Mouse (Mus musculus): Measurements from ENCODE around the gene Hexa. TPM values are rescaled to one million over a fixed set of nuclear protein-coding genes. Genes with fewer than 3 reads are reported as not detected.

The Hexa gene
- polyA plus RNA-seq (2015; fragmentation: Nextera tagmentation; extraction: Ambion mirVana), result 60.4 and 62.4 TPM in 2 replicates

- Histone ChIP-seq H3K9ac (ENCODE audit: low read depth, low read length) (peak within 1 kb of the TSS; percentile 79), H3K9me3 (replicated peaks; ENCODE audit: control insufficient read depth, low read length, poor library complexity, severe bottlenecking) (no peaks in the 10 kb centered on the region), H3K27ac (ENCODE audit: low read length) (peak within 1 kb of the TSS; percentile 34), H3K4me2 (ENCODE audit: low read length) (peak within 1 kb of the TSS; percentile 73), H3K4me1 (ENCODE audit: control insufficient read depth, insufficient read depth, low read length) (peaks cover 23% of the 10 kb centered on the region), H3K27me3 (ENCODE audit: control insufficient read depth, insufficient read depth, low read depth, low read length) (no peaks in the 10 kb centered on the region), H3K36me3 (ENCODE audit: control insufficient read depth, insufficient read depth, low read length) (no peaks in the 10 kb centered on the region), H3K4me3 (ENCODE audit: low read depth, low read length) (peak within 1 kb of the TSS; percentile 73)
- WGBS, result 2% methylated on average over 52 of the region's 55 CpGs
- ATAC-seq, result peak; percentile 94
These were observed at the start of gene Hexa, which contains the start of gene Tmem202 for GRCm38 (mm10) chr9:59539441-59540137. TSS of gene Hexa (plus strand) at chr9:59539540. TSS of gene Tmem202 (minus strand) at chr9:59539847.

- 78% methylated on average over 1 of the region's 1 CpGs for WGBS
- H3K4me3 ChIP-seq (ENCODE audit: low read depth, low read length), result no peak overlapping the region
- no peaks in the 10 kb centered on the region for H3K27me3 ChIP-seq (ENCODE audit: control insufficient read depth, insufficient read depth, low read depth, low read length)
- no peak overlapping the region for H3K9ac ChIP-seq (ENCODE audit: low read depth, low read length)
- ATAC-seq, result no peak
- H3K27ac ChIP-seq (ENCODE audit: low read length), result no peak overlapping the region
- no peaks in the 10 kb centered on the region for H3K9me3 ChIP-seq (replicated peaks; ENCODE audit: control insufficient read depth, low read length, poor library complexity, severe bottlenecking)
- no peak overlapping the region for H3K4me2 ChIP-seq (ENCODE audit: low read length)
- H3K36me3 ChIP-seq (ENCODE audit: control insufficient read depth, insufficient read depth, low read length), result no peaks in the 10 kb centered on the region
- H3K4me1 ChIP-seq (ENCODE audit: control insufficient read depth, insufficient read depth, low read length), result no peaks in the 10 kb centered on the region
These were observed 31.2 kb upstream of the Hexa start for GRCm38 (mm10) chr9:59508146-59508545.

GRCm38 (mm10) chr9:59512381-59512780 lies 27.0 kb upstream of the Hexa start:
- WGBS, result 50% methylated on average over 4 of the region's 4 CpGs
- no peaks in the 10 kb centered on the region for H3K36me3 ChIP-seq (ENCODE audit: control insufficient read depth, insufficient read depth, low read length)
- no peak overlapping the region for H3K4me3 ChIP-seq (ENCODE audit: low read depth, low read length)
- no peaks in the 10 kb centered on the region for H3K27me3 ChIP-seq (ENCODE audit: control insufficient read depth, insufficient read depth, low read depth, low read length)
- H3K4me2 ChIP-seq (ENCODE audit: low read length), result no peak overlapping the region
- H3K4me1 ChIP-seq (ENCODE audit: control insufficient read depth, insufficient read depth, low read length), result no peaks in the 10 kb centered on the region
- no peaks in the 10 kb centered on the region for H3K9me3 ChIP-seq (replicated peaks; ENCODE audit: control insufficient read depth, low read length, poor library complexity, severe bottlenecking)
- H3K27ac ChIP-seq (ENCODE audit: low read length), result no peak overlapping the region
- no peak overlapping the region for H3K9ac ChIP-seq (ENCODE audit: low read depth, low read length)
- no peak for ATAC-seq

GRCm38 (mm10) chr9:59515069-59515468 lies 24.3 kb upstream of the Hexa start:
- 71% methylated on average over 3 of the region's 3 CpGs for WGBS

GRCm38 (mm10) chr9:59517127-59517526 lies 22.2 kb upstream of the Hexa start:
- Histone ChIP-seq H3K27ac (ENCODE audit: low read length) (no peak overlapping the region), H3K9me3 (replicated peaks; ENCODE audit: control insufficient read depth, low read length, poor library complexity, severe bottlenecking) (no peaks in the 10 kb centered on the region), H3K9ac (ENCODE audit: low read depth, low read length) (no peak overlapping the region), H3K36me3 (ENCODE audit: control insufficient read depth, insufficient read depth, low read length) (no peaks in the 10 kb centered on the region), H3K27me3 (ENCODE audit: control insufficient read depth, insufficient read depth, low read depth, low read length) (no peaks in the 10 kb centered on the region), H3K4me1 (ENCODE audit: control insufficient read depth, insufficient read depth, low read length) (no peaks in the 10 kb centered on the region), H3K4me2 (ENCODE audit: low read length) (no peak overlapping the region), H3K4me3 (ENCODE audit: low read depth, low read length) (no peak overlapping the region)
- ATAC-seq, result no peak
- 63% methylated on average over 7 of the region's 7 CpGs for WGBS

More at GRCm38 (mm10) chr9:59515069-59515468, 24.3 kb upstream of the Hexa start:
- Histone ChIP-seq H3K27me3 (ENCODE audit: control insufficient read depth, insufficient read depth, low read depth, low read length) (no peaks in the 10 kb centered on the region), H3K4me2 (ENCODE audit: low read length) (no peak overlapping the region), H3K27ac (ENCODE audit: low read length) (no peak overlapping the region), H3K9ac (ENCODE audit: low read depth, low read length) (no peak overlapping the region), H3K4me1 (ENCODE audit: control insufficient read depth, insufficient read depth, low read length) (no peaks in the 10 kb centered on the region), H3K36me3 (ENCODE audit: control insufficient read depth, insufficient read depth, low read length) (no peaks in the 10 kb centered on the region), H3K4me3 (ENCODE audit: low read depth, low read length) (no peak overlapping the region), H3K9me3 (replicated peaks; ENCODE audit: control insufficient read depth, low read length, poor library complexity, severe bottlenecking) (no peaks in the 10 kb centered on the region)
- no peak for ATAC-seq

GRCm38 (mm10) chr9:59518976-59519375 lies 20.4 kb upstream of the Hexa start:
- no peak overlapping the region for H3K4me2 ChIP-seq (ENCODE audit: low read length)
- 73% methylated on average over 5 of the region's 5 CpGs for WGBS
- no peak overlapping the region for H3K27ac ChIP-seq (ENCODE audit: low read length)
- H3K4me1 ChIP-seq (ENCODE audit: control insufficient read depth, insufficient read depth, low read length), result no peaks in the 10 kb centered on the region
- H3K27me3 ChIP-seq (ENCODE audit: control insufficient read depth, insufficient read depth, low read depth, low read length), result no peaks in the 10 kb centered on the region
- H3K4me3 ChIP-seq (ENCODE audit: low read depth, low read length), result no peak overlapping the region
- ATAC-seq, result no peak
- no peaks in the 10 kb centered on the region for H3K9me3 ChIP-seq (replicated peaks; ENCODE audit: control insufficient read depth, low read length, poor library complexity, severe bottlenecking)
- H3K9ac ChIP-seq (ENCODE audit: low read depth, low read length), result no peak overlapping the region
- H3K36me3 ChIP-seq (ENCODE audit: control insufficient read depth, insufficient read depth, low read length), result no peaks in the 10 kb centered on the region

- ATAC-seq, result no peak
- no peak overlapping the region for H3K27ac ChIP-seq (ENCODE audit: low read length)
- H3K4me3 ChIP-seq (ENCODE audit: low read depth, low read length), result no peak overlapping the region
- H3K4me2 ChIP-seq (ENCODE audit: low read length), result no peak overlapping the region
- no peaks in the 10 kb centered on the region for H3K9me3 ChIP-seq (replicated peaks; ENCODE audit: control insufficient read depth, low read length, poor library complexity, severe bottlenecking)
- WGBS, result 78% methylated on average over 2 of the region's 2 CpGs
- H3K9ac ChIP-seq (ENCODE audit: low read depth, low read length), result no peak overlapping the region
- no peaks in the 10 kb centered on the region for H3K27me3 ChIP-seq (ENCODE audit: control insufficient read depth, insufficient read depth, low read depth, low read length)
- H3K36me3 ChIP-seq (ENCODE audit: control insufficient read depth, insufficient read depth, low read length), result no peaks in the 10 kb centered on the region
- H3K4me1 ChIP-seq (ENCODE audit: control insufficient read depth, insufficient read depth, low read length), result no peaks in the 10 kb centered on the region
These were observed 19.9 kb upstream of the Hexa start for GRCm38 (mm10) chr9:59519396-59519795.

- 75% methylated on average over 4 of the region's 4 CpGs for WGBS
- Histone ChIP-seq H3K4me3 (ENCODE audit: low read depth, low read length) (no peak overlapping the region), H3K9me3 (replicated peaks; ENCODE audit: control insufficient read depth, low read length, poor library complexity, severe bottlenecking) (no peaks in the 10 kb centered on the region), H3K9ac (ENCODE audit: low read depth, low read length) (no peak overlapping the region), H3K27ac (ENCODE audit: low read length) (no peak overlapping the region), H3K36me3 (ENCODE audit: control insufficient read depth, insufficient read depth, low read length) (no peaks in the 10 kb centered on the region), H3K4me1 (ENCODE audit: control insufficient read depth, insufficient read depth, low read length) (no peaks in the 10 kb centered on the region), H3K4me2 (ENCODE audit: low read length) (no peak overlapping the region), H3K27me3 (ENCODE audit: control insufficient read depth, insufficient read depth, low read depth, low read length) (no peaks in the 10 kb centered on the region)
- no peak for ATAC-seq
These were observed 16.4 kb upstream of the Hexa start for GRCm38 (mm10) chr9:59522906-59523305.

- Histone ChIP-seq H3K9ac (ENCODE audit: low read depth, low read length) (no peak overlapping the region), H3K36me3 (ENCODE audit: control insufficient read depth, insufficient read depth, low read length) (no peaks in the 10 kb centered on the region), H3K27me3 (ENCODE audit: control insufficient read depth, insufficient read depth, low read depth, low read length) (no peaks in the 10 kb centered on the region), H3K4me3 (ENCODE audit: low read depth, low read length) (no peak overlapping the region), H3K4me2 (ENCODE audit: low read length) (no peak overlapping the region), H3K4me1 (ENCODE audit: control insufficient read depth, insufficient read depth, low read length) (no peaks in the 10 kb centered on the region), H3K27ac (ENCODE audit: low read length) (no peak overlapping the region), H3K9me3 (replicated peaks; ENCODE audit: control insufficient read depth, low read length, poor library complexity, severe bottlenecking) (no peaks in the 10 kb centered on the region)
- no peak for ATAC-seq
- WGBS, result 86% methylated on average over 6 of the region's 6 CpGs
These were observed 12.6 kb upstream of the Hexa start for GRCm38 (mm10) chr9:59526727-59527126.
